9 mouse cellular contexts compared by ENCODE assay signal in genomic region chr17:83969407-83969826, GRCm38 (mm10).
DNase-seq lines count a peak whose midpoint lies in the region; ATAC-seq lines count a peak whose summit lies in the region.
"Had no signal": no experiment of that assay in that cellular context is flagged by ENCODE, and none has a peak within 500 bp of the region (broad histone marks: within the 10 kb centered on the region; RNA-seq: fewer than 3 reads in every experiment).

No protein-coding gene starts in this region.

- H3K4me2 ChIP-seq in kidney, embryonic 14.5 days (replicated peaks; ENCODE audit: low read depth, low read length): no peak overlapping the region
- no peak overlapping the region for H3K4me2 ChIP-seq in intestine, embryonic 14.5 days (ENCODE audit: low read length)
- H3K4me2 ChIP-seq in neural tube, embryonic 14.5 days (ENCODE audit: low read depth, low read length): no peak overlapping the region

- no peak overlapping the region for H3K9ac ChIP-seq in kidney, embryonic 14.5 days (ENCODE audit: low read depth, low read length)
- no peak overlapping the region for H3K9ac ChIP-seq in intestine, embryonic 14.5 days (ENCODE audit: low read length)
- no peak overlapping the region for H3K9ac ChIP-seq in neural tube, embryonic 14.5 days (replicated peaks; ENCODE audit: low read depth, low read length)

- no peak for ATAC-seq in kidney, embryonic 14.5 days (ENCODE audit: low FRiP score, low TSS enrichment)
- ATAC-seq in intestine, embryonic 14.5 days (replicated peaks; ENCODE audit: low FRiP score, low TSS enrichment, low read depth): no peak
- peak; percentile 28; the same call in 1 of the 2 replicates for ATAC-seq in neural tube, embryonic 14.5 days (ENCODE audit: low read depth)

- no peak overlapping the region for H3K4me3 ChIP-seq in kidney, embryonic 14.5 days (ENCODE audit: low read length)
- H3K4me3 ChIP-seq in intestine, embryonic 14.5 days (ENCODE audit: low read depth, low read length): no peak overlapping the region
- no peak overlapping the region for H3K4me3 ChIP-seq in neural tube, embryonic 14.5 days (ENCODE audit: low read depth, low read length)

- peak overlapping the region; percentile 5; the same call in 1 of the 2 replicates for H3K27ac ChIP-seq in kidney, embryonic 14.5 days (ENCODE audit: low read depth, low read length)
- H3K27ac ChIP-seq in intestine, embryonic 14.5 days (ENCODE audit: low read depth): peak overlapping the region; percentile 74
- no peak overlapping the region for H3K27ac ChIP-seq in neural tube, embryonic 14.5 days (ENCODE audit: low read depth, low read length)

- H3K36me3 ChIP-seq in kidney, embryonic 14.5 days (ENCODE audit: control insufficient read depth, insufficient read depth, low read length): no peaks in the 10 kb centered on the region
- H3K36me3 ChIP-seq in intestine, embryonic 14.5 days (ENCODE audit: control insufficient read depth, insufficient read depth, low read length): no peaks in the 10 kb centered on the region
- no peaks in the 10 kb centered on the region for H3K36me3 ChIP-seq in neural tube, embryonic 14.5 days (ENCODE audit: control insufficient read depth, insufficient read depth, low read length)

- DNase-seq in kidney, adult 8-10 months: no peak
- DNase-seq in cerebellum, adult 9-11 months: peak; percentile 92
- no peak for DNase-seq in intestine, embryonic 14.5 days (ENCODE audit: low spot score)
- no peak for DNase-seq in urinary bladder, postnatal 36 days (ENCODE audit: low spot score in 2 of 2)
- no peak for DNase-seq in ovary, postnatal 36 days (ENCODE audit: low spot score)
- DNase-seq in adrenal gland, adult 8-10 months: no peak
- DNase-seq: lung, adult 18-20 months had no signal

- H3K27me3 ChIP-seq in kidney, embryonic 14.5 days (ENCODE audit: control insufficient read depth, insufficient read depth, low read length): no peaks in the 10 kb centered on the region
- H3K27me3 ChIP-seq in intestine, embryonic 14.5 days (replicated peaks; ENCODE audit: control insufficient read depth, insufficient read depth, low read length): no peaks in the 10 kb centered on the region
- H3K27me3 ChIP-seq in neural tube, embryonic 14.5 days (ENCODE audit: control insufficient read depth, insufficient read depth, low read length): no peaks in the 10 kb centered on the region

- H3K9me3 ChIP-seq in kidney, embryonic 14.5 days (ENCODE audit: control insufficient read depth, low read length): no peaks in the 10 kb centered on the region
- H3K9me3 ChIP-seq in intestine, embryonic 14.5 days (ENCODE audit: control insufficient read depth, low read length): 0 out of 2 replicates have a peak, but pooled peaks cover 5% of the 10 kb centered on the region
- no peaks in the 10 kb centered on the region for H3K9me3 ChIP-seq in neural tube, embryonic 14.5 days (ENCODE audit: control insufficient read depth, low read length)

- peaks cover 13% of the 10 kb centered on the region; the same call in 1 of the 2 replicates for H3K4me1 ChIP-seq in kidney, embryonic 14.5 days (ENCODE audit: control insufficient read depth, insufficient read depth, low read length)
- H3K4me1 ChIP-seq in intestine, embryonic 14.5 days (replicated peaks; ENCODE audit: control insufficient read depth, insufficient read depth, low read length): peaks cover 17% of the 10 kb centered on the region; the same call in 1 of the 2 replicates
- H3K4me1 ChIP-seq in neural tube, embryonic 14.5 days (ENCODE audit: control insufficient read depth, insufficient read depth, low read length): peaks cover 9% of the 10 kb centered on the region; the same call in 1 of the 2 replicates

- 57% methylated on average over 7 of the region's 7 CpGs for WGBS in kidney, embryonic 14.5 days
- 45% methylated on average over 7 of the region's 7 CpGs for WGBS in intestine, embryonic 14.5 days
- 41% methylated on average over 7 of the region's 7 CpGs for WGBS in neural tube, embryonic 14.5 days
